Mouse (Mus musculus): ENCODE data around the gene Ctf1. TPM values are rescaled to one million over a fixed set of nuclear protein-coding genes. Genes with fewer than 3 reads are reported as not detected.
"Not testable (repeated sequence)": the region's sequence is repeated elsewhere in the genome, so short reads cannot be mapped to it uniquely, and the experiment has no call there.

Gene Ctf1
- polyA plus RNA-seq, 1 experiment from 2014 or later, result 10.3 TPM

DNA sequence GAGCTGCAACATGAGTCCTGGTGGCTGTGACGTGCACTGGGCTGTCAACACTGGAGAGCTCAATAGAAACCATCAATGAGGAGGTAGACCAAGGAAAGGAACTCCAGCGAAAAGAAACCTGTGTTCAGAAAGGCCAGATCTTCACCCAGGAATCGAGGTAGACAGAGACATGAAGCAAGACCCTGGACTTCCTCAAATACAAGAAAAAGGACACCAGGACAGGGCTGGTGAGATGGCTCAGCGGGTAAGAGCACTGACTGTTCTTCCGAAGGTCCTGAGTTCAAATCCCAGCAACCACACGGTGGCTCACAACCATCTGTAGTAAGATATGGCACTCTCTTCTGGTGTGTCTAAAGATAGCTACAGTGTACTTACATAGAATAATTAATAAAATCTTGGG is 5.8 kb downstream of the Ctf1 start:
- 91% methylated on average over 6 of the region's 6 CpGs for WGBS
- Histone ChIP-seq H3K27ac (ENCODE audit: low read length) (no peak overlapping the region), H3K9me3 (replicated peaks; ENCODE audit: control insufficient read depth, low read length) (no peaks in the 10 kb centered on the region), H3K9ac (ENCODE audit: low read length) (no peak overlapping the region), H3K4me3 (replicated peaks; ENCODE audit: low read length) (no peak overlapping the region), H3K4me1 (ENCODE audit: control insufficient read depth, insufficient read depth, low read length) (0 out of 2 replicates have a peak, but pooled peaks cover 2% of the 10 kb centered on the region), H3K36me3 (ENCODE audit: control insufficient read depth, insufficient read depth, low read length) (no peaks in the 10 kb centered on the region), H3K27me3 (ENCODE audit: control insufficient read depth, insufficient read depth, low read length) (no peaks in the 10 kb centered on the region), H3K4me2 (ENCODE audit: low read depth, low read length) (no peak overlapping the region)
- ATAC-seq (ENCODE audit: insufficient read depth, low FRiP score), result no peak

DNA sequence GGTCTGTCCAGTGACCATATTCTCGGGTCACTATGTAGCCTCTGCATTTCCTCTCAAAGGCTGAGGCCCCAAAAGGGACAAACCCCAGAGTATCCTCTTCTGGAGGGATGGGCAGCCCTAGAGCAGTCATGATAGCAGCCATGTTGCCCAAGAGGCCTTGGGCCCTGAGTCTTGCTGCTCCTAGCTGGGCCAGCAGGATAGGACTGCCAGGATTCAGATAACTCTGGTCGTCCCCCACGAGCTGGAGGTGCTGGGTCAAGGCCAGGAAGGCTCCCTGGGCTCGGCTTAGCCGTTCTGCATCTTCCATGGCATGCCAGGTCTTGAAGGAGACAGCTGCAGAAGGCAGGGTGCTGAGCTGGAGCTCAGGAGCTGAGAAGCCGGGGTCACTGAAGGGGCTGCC is 6.7 kb downstream of the Ctf1 start:
- Histone ChIP-seq H3K9me3 (replicated peaks; ENCODE audit: control insufficient read depth, low read length) (no peaks in the 10 kb centered on the region), H3K4me2 (ENCODE audit: low read depth, low read length) (no peak overlapping the region), H3K27me3 (ENCODE audit: control insufficient read depth, insufficient read depth, low read length) (no peaks in the 10 kb centered on the region), H3K4me1 (ENCODE audit: control insufficient read depth, insufficient read depth, low read length) (no peaks in the 10 kb centered on the region), H3K27ac (ENCODE audit: low read length) (no peak overlapping the region), H3K36me3 (ENCODE audit: control insufficient read depth, insufficient read depth, low read length) (no peaks in the 10 kb centered on the region), H3K9ac (ENCODE audit: low read length) (no peak overlapping the region), H3K4me3 (replicated peaks; ENCODE audit: low read length) (no peak overlapping the region)
- no peak for ATAC-seq (ENCODE audit: insufficient read depth, low FRiP score)
- WGBS, result 83% methylated on average over 6 of the region's 6 CpGs

DNA sequence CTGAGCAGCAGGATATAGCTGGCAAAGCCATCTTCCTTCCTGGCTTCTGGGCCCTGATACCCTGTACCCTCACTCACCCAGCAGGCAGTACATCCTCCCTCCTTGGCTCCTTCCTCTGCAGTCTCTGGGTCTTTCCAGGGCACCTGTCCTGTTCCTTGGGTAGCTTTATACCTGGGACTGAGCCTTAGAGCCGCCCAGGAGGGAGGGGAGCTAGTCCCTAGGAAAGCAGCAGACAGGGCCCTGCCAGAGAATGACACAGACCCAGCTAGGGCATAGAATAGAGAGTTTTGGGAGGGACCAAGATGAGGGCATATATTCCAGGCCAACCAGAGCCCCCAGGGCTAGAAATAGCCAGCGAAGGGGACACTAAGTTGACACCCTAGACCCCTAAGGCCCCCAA is 13.0 kb downstream of the Ctf1 start:
- no peaks in the 10 kb centered on the region for H3K4me1 ChIP-seq (ENCODE audit: control insufficient read depth, insufficient read depth, low read length)
- WGBS, result 28% methylated on average over 2 of the region's 2 CpGs
- no peak overlapping the region for H3K27ac ChIP-seq (ENCODE audit: low read length)
- H3K4me2 ChIP-seq (ENCODE audit: low read depth, low read length), result no peak overlapping the region
- no peaks in the 10 kb centered on the region for H3K27me3 ChIP-seq (ENCODE audit: control insufficient read depth, insufficient read depth, low read length)
- no peak overlapping the region for H3K4me3 ChIP-seq (replicated peaks; ENCODE audit: low read length)
- no peak for ATAC-seq (ENCODE audit: insufficient read depth, low FRiP score)
- H3K9me3 ChIP-seq (replicated peaks; ENCODE audit: control insufficient read depth, low read length), result no peaks in the 10 kb centered on the region
- H3K36me3 ChIP-seq (ENCODE audit: control insufficient read depth, insufficient read depth, low read length), result no peaks in the 10 kb centered on the region
- H3K9ac ChIP-seq (ENCODE audit: low read length), result no peak overlapping the region

DNA sequence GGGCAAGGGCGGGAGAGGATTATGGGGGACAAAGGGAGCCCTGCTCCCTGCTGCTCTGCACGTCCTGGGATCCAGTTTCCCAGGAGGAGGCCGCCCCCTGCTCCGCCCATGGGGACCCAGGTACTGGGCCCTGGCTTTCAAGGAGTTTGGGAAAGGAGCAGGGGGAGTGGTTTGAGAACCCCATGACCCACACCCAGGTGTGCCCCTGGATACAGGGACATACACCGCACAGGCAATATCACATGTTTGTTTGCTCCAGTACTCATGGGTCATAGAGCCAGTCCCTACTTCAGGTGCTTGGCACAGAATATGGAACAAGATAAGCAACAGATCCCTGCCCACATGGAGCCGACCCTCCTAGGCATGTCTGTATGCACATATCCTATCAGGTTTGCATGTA is 13.4 kb downstream of the Ctf1 start:
- ATAC-seq (ENCODE audit: insufficient read depth, low FRiP score), result no peak
- H3K9ac ChIP-seq (ENCODE audit: low read length), result no peak overlapping the region

DNA sequence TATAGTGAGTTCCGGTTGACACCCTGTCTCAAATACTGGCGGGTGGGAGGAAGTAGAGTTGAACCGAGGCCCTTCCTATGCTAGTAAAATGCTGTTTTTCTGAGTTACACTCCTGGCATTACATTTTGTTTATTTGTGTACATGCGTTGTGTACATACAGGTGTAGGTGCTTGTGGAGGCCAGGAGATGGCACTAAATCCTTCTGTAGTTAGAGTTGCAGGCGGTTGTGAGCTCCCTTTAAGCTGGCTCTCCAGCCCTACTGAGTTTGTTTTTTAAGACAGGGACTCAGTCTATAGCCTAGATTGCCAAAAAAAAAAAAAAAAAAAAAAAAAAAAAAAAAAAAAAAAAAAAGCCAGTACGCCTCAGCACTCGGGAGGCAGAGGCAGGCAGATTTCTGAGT is 15.4 kb downstream of the Ctf1 start:
- no peaks in the 10 kb centered on the region for H3K36me3 ChIP-seq (ENCODE audit: control insufficient read depth, insufficient read depth, low read length)
- ATAC-seq (ENCODE audit: insufficient read depth, low FRiP score), result no peak
- H3K9ac ChIP-seq (ENCODE audit: low read length), result no peak overlapping the region
- no peaks in the 10 kb centered on the region for H3K4me1 ChIP-seq (ENCODE audit: control insufficient read depth, insufficient read depth, low read length)
- no peaks in the 10 kb centered on the region for H3K9me3 ChIP-seq (replicated peaks; ENCODE audit: control insufficient read depth, low read length)
- no peaks in the 10 kb centered on the region for H3K27me3 ChIP-seq (ENCODE audit: control insufficient read depth, insufficient read depth, low read length)
- no peak overlapping the region for H3K27ac ChIP-seq (ENCODE audit: low read length)
- H3K4me2 ChIP-seq (ENCODE audit: low read depth, low read length), result no peak overlapping the region
- no peak overlapping the region for H3K4me3 ChIP-seq (replicated peaks; ENCODE audit: low read length)
- WGBS, result 78% methylated on average over 7 of the region's 7 CpGs

More for the DNA sequence above, 13.4 kb downstream of the Ctf1 start:
- Histone ChIP-seq H3K9me3 (replicated peaks; ENCODE audit: control insufficient read depth, low read length) (no peaks in the 10 kb centered on the region), H3K36me3 (ENCODE audit: control insufficient read depth, insufficient read depth, low read length) (no peaks in the 10 kb centered on the region), H3K4me2 (ENCODE audit: low read depth, low read length) (no peak overlapping the region), H3K27ac (ENCODE audit: low read length) (no peak overlapping the region), H3K27me3 (ENCODE audit: control insufficient read depth, insufficient read depth, low read length) (no peaks in the 10 kb centered on the region), H3K4me1 (ENCODE audit: control insufficient read depth, insufficient read depth, low read length) (no peaks in the 10 kb centered on the region), H3K4me3 (replicated peaks; ENCODE audit: low read length) (no peak overlapping the region)
- WGBS, result 56% methylated on average over 6 of the region's 6 CpGs

DNA sequence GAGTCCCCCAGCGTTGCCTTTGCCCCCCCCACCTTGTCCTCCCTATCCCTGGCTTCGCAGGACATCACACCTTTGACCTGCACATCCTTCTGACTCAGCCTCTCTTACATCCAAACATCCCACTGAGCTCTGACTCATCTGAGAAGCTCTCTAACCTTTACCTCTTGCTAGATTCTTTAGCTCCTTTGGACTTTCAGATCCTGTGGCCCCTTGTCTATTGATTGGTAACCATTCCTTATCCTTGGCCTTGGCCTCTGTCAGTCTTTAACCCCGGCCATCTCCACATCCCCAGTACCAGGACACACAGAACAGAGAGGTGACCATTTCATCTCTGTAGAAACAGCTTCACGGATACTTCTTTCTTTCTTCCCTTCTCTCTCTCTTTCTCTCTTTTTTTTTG is 17.6 kb downstream of the Ctf1 start:
- WGBS, result 61% methylated on average over 4 of the region's 4 CpGs
- no peak overlapping the region for H3K4me3 ChIP-seq (replicated peaks; ENCODE audit: low read length)
- no peak overlapping the region for H3K9ac ChIP-seq (ENCODE audit: low read length)
- H3K27ac ChIP-seq (ENCODE audit: low read length), result no peak overlapping the region
- H3K4me2 ChIP-seq (ENCODE audit: low read depth, low read length), result no peak overlapping the region
- H3K27me3 ChIP-seq (ENCODE audit: control insufficient read depth, insufficient read depth, low read length), result no peaks in the 10 kb centered on the region
- H3K36me3 ChIP-seq (ENCODE audit: control insufficient read depth, insufficient read depth, low read length), result no peaks in the 10 kb centered on the region
- H3K9me3 ChIP-seq (replicated peaks; ENCODE audit: control insufficient read depth, low read length), result no peaks in the 10 kb centered on the region
- no peak for ATAC-seq (ENCODE audit: insufficient read depth, low FRiP score)
- no peaks in the 10 kb centered on the region for H3K4me1 ChIP-seq (ENCODE audit: control insufficient read depth, insufficient read depth, low read length)

DNA sequence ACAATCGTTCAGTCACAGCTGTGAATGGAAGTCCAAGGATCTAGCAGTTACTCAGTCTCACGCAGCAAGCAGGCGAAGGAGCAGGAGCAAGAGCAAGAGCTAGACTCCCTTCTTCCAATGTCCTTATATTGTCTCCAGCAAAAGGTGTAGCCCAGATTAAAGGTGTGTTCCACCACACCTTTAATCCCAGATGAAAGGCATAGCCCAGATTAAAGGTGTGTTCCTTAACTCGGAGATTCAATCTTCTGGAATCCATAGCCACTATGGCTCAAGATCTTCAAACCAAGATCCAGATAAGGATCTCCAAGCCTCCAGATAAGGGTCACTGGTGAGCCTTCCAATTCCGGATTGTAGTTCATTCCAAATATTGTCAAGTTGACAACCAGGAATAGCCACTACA is 19.5 kb downstream of the Ctf1 start, which contains the start of gene Ctf2:
Gene Ctf2, minus strand, starts transcription at position 101 of the 400 bp plus-strand sequence.
- H3K4me1 ChIP-seq (ENCODE audit: control insufficient read depth, insufficient read depth, low read length); H3K4me2 ChIP-seq (ENCODE audit: low read depth, low read length); H3K27ac ChIP-seq (ENCODE audit: low read length); H3K4me3 ChIP-seq (replicated peaks; ENCODE audit: low read length); H3K9me3 ChIP-seq (replicated peaks; ENCODE audit: control insufficient read depth, low read length); H3K27me3 ChIP-seq (ENCODE audit: control insufficient read depth, insufficient read depth, low read length); H3K36me3 ChIP-seq (ENCODE audit: control insufficient read depth, insufficient read depth, low read length); H3K9ac ChIP-seq (ENCODE audit: low read length); ATAC-seq (ENCODE audit: insufficient read depth, low FRiP score): not testable (repeated sequence)
- no CpG with 5 or more reads among the region's 5 CpGs for WGBS

DNA sequence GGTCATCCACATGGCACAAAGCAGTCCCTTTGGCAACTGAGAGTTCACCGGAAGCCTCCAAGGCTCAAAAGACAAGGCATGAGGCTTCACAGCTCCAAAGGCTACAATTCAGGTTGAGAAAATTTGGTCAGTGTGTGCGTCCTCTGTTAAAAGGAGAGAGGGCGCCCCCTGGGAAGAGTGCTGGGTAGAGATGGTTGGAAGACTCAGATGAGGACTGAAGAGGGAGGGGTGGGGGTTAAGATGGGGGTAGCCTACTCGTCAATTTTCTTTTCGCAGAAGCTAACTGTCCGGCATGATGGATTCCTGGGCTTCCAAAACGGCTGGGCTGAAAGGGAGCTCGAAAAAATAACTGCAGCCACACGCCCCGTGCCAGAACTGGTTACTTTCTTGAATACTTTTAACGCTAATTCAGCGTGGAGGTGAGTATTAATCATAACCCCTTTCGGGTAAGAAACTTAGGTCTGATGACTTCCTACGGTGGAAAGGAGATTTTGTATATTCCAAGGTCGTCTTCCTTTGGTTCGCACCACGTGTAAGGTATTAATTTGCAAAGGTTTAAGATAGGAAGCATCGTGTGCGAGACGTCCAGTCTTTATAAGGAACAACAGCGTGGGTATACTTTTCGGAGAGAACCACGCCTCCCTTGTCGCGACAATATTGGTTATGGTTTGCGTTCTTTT is 32.0 kb downstream of the Ctf1 start, which contains the start of gene Fbxl19:
Gene Fbxl19, plus strand, starts transcription at position 178 of the 680 bp plus-strand sequence.
- H3K27me3 ChIP-seq (ENCODE audit: control insufficient read depth, insufficient read depth, low read length), result no peaks in the 10 kb centered on the region
- H3K36me3 ChIP-seq (ENCODE audit: control insufficient read depth, insufficient read depth, low read length), result peaks cover under 1% of the 10 kb centered on the region; the same call in 1 of the 2 replicates
- peak within 1 kb of the TSS; percentile 91 for H3K27ac ChIP-seq (ENCODE audit: low read length)
- no peaks in the 10 kb centered on the region for H3K9me3 ChIP-seq (replicated peaks; ENCODE audit: control insufficient read depth, low read length)
- peak within 1 kb of the TSS; percentile 85 for H3K9ac ChIP-seq (ENCODE audit: low read length)
- H3K4me1 ChIP-seq (ENCODE audit: control insufficient read depth, insufficient read depth, low read length), result peaks cover 12% of the 10 kb centered on the region
- ATAC-seq (ENCODE audit: insufficient read depth, low FRiP score), result no peak
- peak within 1 kb of the TSS; percentile 81 for H3K4me3 ChIP-seq (replicated peaks; ENCODE audit: low read length)
- under 1% methylated on average over 26 of the region's 26 CpGs for WGBS
- H3K4me2 ChIP-seq (ENCODE audit: low read depth, low read length), result peak within 1 kb of the TSS; percentile 80

DNA sequence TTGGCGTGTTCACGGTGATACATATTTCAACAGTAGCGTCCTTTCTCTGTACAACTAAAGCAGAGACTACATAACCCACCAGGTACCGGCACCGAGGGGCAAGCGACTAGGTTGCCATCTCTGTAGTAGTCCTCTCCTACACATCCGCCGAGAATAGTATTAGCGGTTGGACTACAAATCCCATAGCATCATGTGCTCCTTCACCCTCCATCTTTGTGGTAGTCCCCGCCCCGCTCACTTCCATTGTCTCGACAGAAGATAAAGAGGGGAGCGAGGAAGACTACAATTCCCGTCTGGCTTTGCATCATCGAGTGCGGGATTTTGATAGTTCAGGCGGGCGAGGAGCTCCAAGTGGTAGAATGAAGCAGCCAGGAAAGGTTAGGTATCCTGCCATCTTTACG is 32.7 kb downstream of the Ctf1 start:
- peaks cover 7% of the 10 kb centered on the region; the same call in 1 of the 2 replicates for H3K36me3 ChIP-seq (ENCODE audit: control insufficient read depth, insufficient read depth, low read length)
- H3K9ac ChIP-seq (ENCODE audit: low read length), result peak overlapping the region; percentile 85
- under 1% methylated on average over 19 of the region's 19 CpGs for WGBS
- H3K9me3 ChIP-seq (replicated peaks; ENCODE audit: control insufficient read depth, low read length), result no peaks in the 10 kb centered on the region
- ATAC-seq (ENCODE audit: insufficient read depth, low FRiP score), result peak; percentile 86
- H3K4me1 ChIP-seq (ENCODE audit: control insufficient read depth, insufficient read depth, low read length), result peaks cover 12% of the 10 kb centered on the region
- no peaks in the 10 kb centered on the region for H3K27me3 ChIP-seq (ENCODE audit: control insufficient read depth, insufficient read depth, low read length)
- H3K4me3 ChIP-seq (replicated peaks; ENCODE audit: low read length), result peak overlapping the region; percentile 81
- peak overlapping the region; percentile 91 for H3K27ac ChIP-seq (ENCODE audit: low read length)
- peak overlapping the region; percentile 80 for H3K4me2 ChIP-seq (ENCODE audit: low read depth, low read length)
